Mouse (Mus musculus) heart, embryonic 15.5 days (tissue): ENCODE data around the gene Akr1c13. TPM values are rescaled to one million over a fixed set of nuclear protein-coding genes. Genes with fewer than 3 reads are reported as not detected.
"Not testable (repeated sequence)": the region's sequence is repeated elsewhere in the genome, so short reads cannot be mapped to it uniquely, and the experiment has no call there.

ENCODE experiments used
- ATAC-seq: fragments of 200-750 bp; cut with Nextera tagmentation; replicated peaks from 2 replicates; pipeline ENCODE4 v1.8.0; 2017; ENCODE audit warnings: low read depth, moderate TSS enrichment; ENCODE audit not compliant: insufficient number of reproducible peaks, insufficient read depth, low FRiP score
- H3K27ac ChIP-seq: fragments of 300-500 bp; sonication (generic); 2 replicates; pipeline ENCODE4 v1.5.1; 2015; ENCODE audit warnings: mild to moderate bottlenecking, inconsistent platforms
- H3K27me3 ChIP-seq: fragments of 300-500 bp; sonication (generic); 2 replicates; pipeline ENCODE4 v1.6.1; 2015; ENCODE audit warnings: inconsistent platforms
- H3K36me3 ChIP-seq: fragments of 300-500 bp; sonication (generic); 2 replicates; pipeline ENCODE4 v1.6.1; 2015; ENCODE audit warnings: mild to moderate bottlenecking, inconsistent platforms
- H3K4me1 ChIP-seq: fragments of 300-500 bp; sonication (generic); replicated peaks from 2 replicates; pipeline ENCODE4 v1.6.1; 2015; ENCODE audit warnings: inconsistent platforms
- H3K4me2 ChIP-seq: fragments of 300-500 bp; sonication (generic); 2 replicates; pipeline ENCODE4 v1.6.1; 2015; ENCODE audit warnings: inconsistent platforms, mild to moderate bottlenecking, moderate library complexity
- H3K4me3 ChIP-seq: fragments of 300-500 bp; sonication (generic); 2 replicates; pipeline ENCODE4 v1.5.1; 2015; ENCODE audit warnings: mild to moderate bottlenecking, inconsistent platforms
- H3K9ac ChIP-seq: fragments of 300-500 bp; sonication (generic); 2 replicates; pipeline ENCODE4 v1.6.1; 2015; ENCODE audit warnings: mild to moderate bottlenecking, inconsistent platforms
- H3K9me3 ChIP-seq: fragments of 300-500 bp; sonication (generic); replicated peaks from 2 replicates; pipeline ENCODE4 v1.6.1; 2016; ENCODE audit warnings: inconsistent platforms
- WGBS: fragments of 180-500 bp; shearing (Covaris S2); methylation state at CpG from one replicate; pipeline ENCODE4 v1.1.7; 2015; ENCODE audit warnings: mixed read lengths; 5-methylcytosine and 5-hydroxymethylcytosine counted together
- polyA plus RNA-seq: library from polyadenylated mRNA; unstranded; fragments of >200 nt; fragmentation: Nextera tagmentation; extraction: Ambion mirVana; gene quantifications from 2 replicates; pipeline ENCODE4 v1.2.1, GENCODE M21; 2015

Gene Akr1c13
- polyA plus RNA-seq, 1 experiment from 2014 or later: 4.2 TPM

GRCm38 (mm10) chr13:4192511-4192910 is 1.6 kb downstream of the Akr1c13 start:
- Histone ChIP-seq H3K27ac (no peak overlapping the region), H3K4me3 (no peak overlapping the region), H3K9me3 (no peaks in the 10 kb centered on the region), H3K27me3 (no peaks in the 10 kb centered on the region), H3K4me2 (no peak overlapping the region), H3K36me3 (no peaks in the 10 kb centered on the region), H3K9ac (no peak overlapping the region), H3K4me1 (no peaks in the 10 kb centered on the region)
- WGBS: 46% methylated on average over 3 of the region's 3 CpGs
- no peak for ATAC-seq

- no peak overlapping the region for H3K9ac ChIP-seq
- 43% methylated on average over 1 of the region's 1 CpGs for WGBS
- ATAC-seq: no peak
- no peak overlapping the region for H3K27ac ChIP-seq
- H3K4me3 ChIP-seq: no peak overlapping the region
- H3K4me1 ChIP-seq: no peaks in the 10 kb centered on the region
- no peaks in the 10 kb centered on the region for H3K9me3 ChIP-seq
- H3K36me3 ChIP-seq: no peaks in the 10 kb centered on the region
- no peaks in the 10 kb centered on the region for H3K27me3 ChIP-seq
- no peak overlapping the region for H3K4me2 ChIP-seq
Observed at GRCm38 (mm10) chr13:4206147-4206903, 15.4 kb downstream of the Akr1c13 start.

GRCm38 (mm10) chr13:4211560-4212299 is 20.8 kb downstream of the Akr1c13 start:
- Histone ChIP-seq H3K27ac (no peak overlapping the region), H3K27me3 (no peaks in the 10 kb centered on the region), H3K4me2 (no peak overlapping the region), H3K4me3 (no peak overlapping the region), H3K4me1 (no peaks in the 10 kb centered on the region), H3K36me3 (no peaks in the 10 kb centered on the region), H3K9me3 (no peaks in the 10 kb centered on the region), H3K9ac (no peak overlapping the region)
- no peak for ATAC-seq
- 69% methylated on average over 20 of the region's 20 CpGs for WGBS

- no peaks in the 10 kb centered on the region for H3K36me3 ChIP-seq
- no peak overlapping the region for H3K4me3 ChIP-seq
- no peak overlapping the region for H3K27ac ChIP-seq
- no peak overlapping the region for H3K9ac ChIP-seq
- H3K4me2 ChIP-seq: no peak overlapping the region
- no peak for ATAC-seq
- H3K27me3 ChIP-seq: no peaks in the 10 kb centered on the region
- 60% methylated on average over 3 of the region's 3 CpGs for WGBS
- H3K9me3 ChIP-seq: no peaks in the 10 kb centered on the region
- no peaks in the 10 kb centered on the region for H3K4me1 ChIP-seq
Observed at GRCm38 (mm10) chr13:4212309-4212708, 21.4 kb downstream of the Akr1c13 start.

- not testable (repeated sequence) for H3K9ac ChIP-seq, H3K36me3 ChIP-seq, H3K27ac ChIP-seq, H3K4me1 ChIP-seq, H3K4me3 ChIP-seq, ATAC-seq, H3K27me3 ChIP-seq, H3K9me3 ChIP-seq, H3K4me2 ChIP-seq
- WGBS: 83% methylated on average over 1 of the region's 1 CpGs
Observed at GRCm38 (mm10) chr13:4215496-4215895, 24.5 kb downstream of the Akr1c13 start.

- no peak within 1 kb of the TSS for H3K27ac ChIP-seq
- ATAC-seq: 0 out of 2 replicates have a peak, but pooled peaks have one; percentile 39
- H3K9ac ChIP-seq: no peak within 1 kb of the TSS
- no peaks in the 10 kb centered on the region for H3K9me3 ChIP-seq
- WGBS: 60% methylated on average over 1 of the region's 1 CpGs
- no peaks in the 10 kb centered on the region for H3K27me3 ChIP-seq
- no peak within 1 kb of the TSS for H3K4me2 ChIP-seq
- H3K36me3 ChIP-seq: no peaks in the 10 kb centered on the region
- H3K4me3 ChIP-seq: no peak within 1 kb of the TSS
- H3K4me1 ChIP-seq: peaks cover 3% of the 10 kb centered on the region; the same call in 1 of the 2 replicates
Observed at GRCm38 (mm10) chr13:4228441-4228840, 37.5 kb downstream of the Akr1c13 start, which contains the start of gene Akr1c19. Akr1c19 (plus strand) TSS chr13:4228700.

GRCm38 (mm10) chr13:4230841-4231623 is 40.1 kb downstream of the Akr1c13 start:
- no peak overlapping the region for H3K27ac ChIP-seq
- no peaks in the 10 kb centered on the region for H3K9me3 ChIP-seq
- no peak overlapping the region for H3K4me3 ChIP-seq
- WGBS: 73% methylated on average over 8 of the region's 8 CpGs
- no peak overlapping the region for H3K9ac ChIP-seq
- H3K36me3 ChIP-seq: no peaks in the 10 kb centered on the region
- ATAC-seq: no peak
- no peaks in the 10 kb centered on the region for H3K27me3 ChIP-seq
- no peak overlapping the region for H3K4me2 ChIP-seq
- H3K4me1 ChIP-seq: peaks cover 3% of the 10 kb centered on the region; the same call in 1 of the 2 replicates

GRCm38 (mm10) chr13:4233135-4233534 is 42.2 kb downstream of the Akr1c13 start:
- H3K27ac ChIP-seq: no peak overlapping the region
- H3K4me3 ChIP-seq: no peak overlapping the region
- ATAC-seq: no peak
- peaks cover 3% of the 10 kb centered on the region; the same call in 1 of the 2 replicates for H3K4me1 ChIP-seq
- no peak overlapping the region for H3K9ac ChIP-seq
- no peaks in the 10 kb centered on the region for H3K36me3 ChIP-seq
- no peaks in the 10 kb centered on the region for H3K27me3 ChIP-seq
- H3K4me2 ChIP-seq: no peak overlapping the region
- WGBS: 85% methylated on average over 1 of the region's 1 CpGs
- H3K9me3 ChIP-seq: no peaks in the 10 kb centered on the region

- Histone ChIP-seq H3K9ac (no peak overlapping the region), H3K4me3 (no peak overlapping the region), H3K9me3 (no peaks in the 10 kb centered on the region), H3K4me2 (no peak overlapping the region), H3K4me1 (peaks cover 3% of the 10 kb centered on the region; the same call in 1 of the 2 replicates), H3K27me3 (no peaks in the 10 kb centered on the region), H3K27ac (no peak overlapping the region), H3K36me3 (no peaks in the 10 kb centered on the region)
- ATAC-seq: no peak
- 67% methylated on average over 3 of the region's 3 CpGs for WGBS
Observed at GRCm38 (mm10) chr13:4233536-4234172, 42.7 kb downstream of the Akr1c13 start.

GRCm38 (mm10) chr13:4244861-4245559 is 54.1 kb downstream of the Akr1c13 start:
- 6% methylated on average over 13 of the region's 13 CpGs for WGBS
- peak; percentile 62 for ATAC-seq
- peak overlapping the region; percentile 41 for H3K4me3 ChIP-seq
- H3K36me3 ChIP-seq: no peaks in the 10 kb centered on the region
- H3K4me2 ChIP-seq: peak overlapping the region; percentile 72
- no peak overlapping the region for H3K9ac ChIP-seq
- no peak overlapping the region for H3K27ac ChIP-seq
- H3K9me3 ChIP-seq: no peaks in the 10 kb centered on the region
- H3K27me3 ChIP-seq: no peaks in the 10 kb centered on the region
- no peaks in the 10 kb centered on the region for H3K4me1 ChIP-seq
